Mouse (Mus musculus) lung, embryonic 14.5 days (tissue): ENCODE measurements around the gene Ccdc60. TPM values are rescaled to one million over a fixed set of nuclear protein-coding genes. Genes with fewer than 3 reads are reported as not detected.
A peak's percentile ranks its signal among the peaks of the same experiment; 100 is the strongest.

ENCODE experiments used
- ATAC-seq: fragments of 200-750 bp; cut with Nextera tagmentation; 2 replicates; pipeline ENCODE4 v1.8.0; 2017; ENCODE audit warnings: mild to moderate bottlenecking, moderate TSS enrichment, moderate library complexity; ENCODE audit not compliant: insufficient read depth
- DNase-seq: peaks from one replicate; pipeline ENCODE4 v3.0.0-alpha.2; 2015
- H3K27ac ChIP-seq: fragments of 300-500 bp; sonication (generic); 2 replicates; pipeline ENCODE4 v1.5.1; 2014; ENCODE audit warnings: low read depth, mild to moderate bottlenecking, moderate library complexity
- H3K27me3 ChIP-seq: fragments of 300-500 bp; sonication (generic); 2 replicates; pipeline ENCODE4 v1.6.1; 2014; ENCODE audit warnings: low read length, control low read depth; ENCODE audit not compliant: insufficient read depth
- H3K36me3 ChIP-seq: fragments of 300-500 bp; sonication (generic); 2 replicates; pipeline ENCODE4 v1.6.1; 2014; ENCODE audit warnings: control low read depth; ENCODE audit not compliant: insufficient read depth
- H3K4me1 ChIP-seq: fragments of 300-500 bp; sonication (generic); 2 replicates; pipeline ENCODE4 v1.6.1; 2014; ENCODE audit warnings: antibody characterized with exemption, control low read depth; ENCODE audit not compliant: insufficient read depth
- H3K4me2 ChIP-seq: fragments of 300-500 bp; sonication (generic); 2 replicates; pipeline ENCODE4 v1.6.1; 2014; ENCODE audit warnings: mild to moderate bottlenecking
- H3K4me3 ChIP-seq: fragments of 300-500 bp; sonication (generic); 2 replicates; pipeline ENCODE4 v1.5.1; 2014; ENCODE audit warnings: low read depth, low read length
- H3K9ac ChIP-seq: fragments of 300-500 bp; sonication (generic); 2 replicates; pipeline ENCODE4 v1.6.1; 2014
- H3K9me3 ChIP-seq: fragments of 300-500 bp; sonication (generic); 2 replicates; pipeline ENCODE4 v1.6.1; 2016; ENCODE audit warnings: low read depth, low read length, control low read depth
- CTCF ChIP-seq: IDR thresholded peaks from 2 replicates; pipeline ENCODE4 v1.5.1; 2016; ENCODE audit warnings: antibody characterized with exemption, low read depth
- WGBS: fragments of 180-500 bp; shearing (Covaris S2); extraction: QIAGEN DNeasy Blood & Tissue Kit; methylation state at CpG from one replicate; pipeline ENCODE4 v1.1.7; 2014; 5-methylcytosine and 5-hydroxymethylcytosine counted together
- polyA plus RNA-seq: library from polyadenylated mRNA; unstranded; fragments of >200 nt; fragmentation: Nextera tagmentation; extraction: Ambion mirVana; gene quantifications from 2 replicates; pipeline ENCODE4 v1.2.1, GENCODE M21; 2014

Gene Ccdc60
- polyA plus RNA-seq = 0.57 and 1.0 TPM in 2 replicates

DNA sequence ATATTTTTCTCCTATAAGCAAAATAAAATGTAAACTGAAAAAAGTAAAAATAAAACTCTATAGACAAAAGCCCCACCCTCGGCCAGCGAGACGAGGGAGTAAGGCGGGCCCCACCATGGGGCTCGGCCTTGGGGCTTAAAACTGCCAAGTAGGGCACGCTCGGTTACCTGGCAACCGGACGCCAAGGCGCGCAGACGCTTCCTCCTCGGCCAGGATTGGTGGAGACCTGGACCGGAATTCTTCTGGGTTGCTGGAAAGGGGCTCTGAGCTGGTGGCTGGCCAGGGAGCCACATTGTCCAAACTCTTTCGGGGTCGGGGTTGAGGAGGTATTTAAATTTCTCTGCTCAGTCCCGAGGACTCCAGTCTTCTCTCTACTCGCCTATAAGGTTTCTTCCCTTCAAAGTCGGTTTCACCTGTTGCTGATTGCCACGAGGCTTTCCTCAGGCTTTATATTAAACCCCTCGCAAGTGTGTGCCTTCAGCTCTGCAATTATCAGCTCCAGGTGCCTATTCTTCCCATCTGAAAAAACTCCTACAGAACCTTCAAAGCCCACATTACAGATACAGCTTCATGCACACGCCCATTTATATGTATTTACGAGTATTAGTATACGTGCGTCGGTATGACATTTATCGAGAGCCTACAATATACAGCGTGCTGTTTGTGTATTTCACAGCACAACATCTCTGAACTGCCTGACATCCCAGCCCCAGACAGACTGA, at the start of gene Ccdc60:
Ccdc60 (minus strand) TSS at position 137 of the 722 bp plus-strand sequence.
- Histone ChIP-seq H3K9me3 (no peaks in the 10 kb centered on the region), H3K9ac (no peak within 1 kb of the TSS; the same call in 1 of the 2 replicates), H3K27me3 (no peaks in the 10 kb centered on the region), H3K27ac (no peak within 1 kb of the TSS), H3K4me2 (peak within 1 kb of the TSS; percentile 56), H3K4me1 (peaks cover 12% of the 10 kb centered on the region), H3K36me3 (no peaks in the 10 kb centered on the region), H3K4me3 (peak within 1 kb of the TSS; percentile 6; the same call in 1 of the 2 replicates)
- DNase-seq = peak; percentile 82
- 7% methylated on average over 28 of the region's 28 CpGs for WGBS
- peak; percentile 90 for ATAC-seq
- TF ChIP-seq CTCF = no peak

DNA sequence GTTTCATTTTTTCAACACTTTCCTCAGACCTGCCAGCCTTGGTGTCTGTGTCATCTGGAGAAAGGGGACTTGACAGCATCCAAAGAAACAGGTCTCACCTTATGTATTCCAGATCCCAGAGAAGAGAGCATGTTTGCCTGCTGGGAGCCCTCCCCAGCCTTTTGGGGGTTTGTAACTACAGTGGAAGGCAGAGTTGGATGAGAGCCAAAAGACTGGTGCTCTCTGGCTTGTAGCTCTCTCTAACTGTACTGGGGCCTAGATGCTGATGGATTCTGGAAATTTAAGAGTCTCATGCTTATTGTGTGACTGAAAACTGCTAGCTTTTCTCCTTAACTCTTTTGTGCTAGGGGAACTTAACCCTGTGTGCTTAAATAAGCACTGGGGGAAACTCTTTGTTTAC, 47.4 kb upstream of the Ccdc60 start:
- ATAC-seq (no peak), DNase-seq (peak; percentile 79)
- H3K9me3 ChIP-seq = no peaks in the 10 kb centered on the region
- TF ChIP-seq CTCF = no peak
- no peak overlapping the region for H3K27ac ChIP-seq
- no peaks in the 10 kb centered on the region for H3K27me3 ChIP-seq
- H3K4me1 ChIP-seq = no peaks in the 10 kb centered on the region
- H3K9ac ChIP-seq = no peak overlapping the region
- no peak overlapping the region for H3K4me2 ChIP-seq
- no peak overlapping the region for H3K4me3 ChIP-seq
- no peaks in the 10 kb centered on the region for H3K36me3 ChIP-seq

DNA sequence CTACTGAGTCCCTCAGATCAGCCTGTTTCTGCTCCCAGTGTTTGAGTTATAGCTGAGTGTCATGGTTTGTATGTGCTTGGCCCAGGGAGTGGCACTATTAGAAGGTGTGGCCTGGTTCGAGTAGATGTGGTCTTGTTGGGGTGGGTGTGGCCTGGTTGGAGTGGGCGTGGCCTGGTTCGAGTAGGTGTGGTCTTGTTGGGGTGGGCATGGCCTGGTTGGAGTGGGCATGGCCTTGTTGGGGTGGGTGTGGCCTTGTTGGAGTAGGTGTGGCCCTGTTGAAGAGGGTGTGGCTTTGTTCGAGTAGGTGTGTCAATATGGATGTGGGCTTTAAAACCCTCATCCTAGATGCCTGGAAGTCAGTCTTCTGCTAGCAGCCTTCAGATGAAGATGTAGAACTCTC, 40.1 kb upstream of the Ccdc60 start:
- ATAC-seq = no peak
- WGBS = 87% methylated on average over 4 of the region's 4 CpGs
- TF ChIP-seq CTCF = no peak

DNA sequence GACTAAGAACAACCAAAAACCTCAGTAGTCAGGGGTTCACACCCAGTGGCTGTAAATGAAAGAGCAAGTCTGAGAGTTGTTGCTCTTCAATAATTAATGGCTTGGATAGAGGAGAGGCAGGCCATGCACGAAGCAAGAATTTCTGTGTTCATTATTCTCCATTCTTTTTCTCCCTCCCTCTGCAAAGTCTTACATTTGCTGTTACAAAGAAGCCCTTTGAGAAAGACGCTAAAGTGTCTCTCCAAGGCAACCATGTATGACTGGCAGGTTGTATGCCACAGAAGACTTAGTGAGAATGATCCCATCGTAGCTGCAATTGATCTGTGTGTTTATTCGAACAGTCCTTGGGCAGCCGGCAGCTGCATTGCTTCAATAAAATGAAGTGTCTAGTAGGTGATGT, 34.6 kb upstream of the Ccdc60 start:
- Histone ChIP-seq H3K4me3 (no peak overlapping the region), H3K4me1 (no peaks in the 10 kb centered on the region), H3K9ac (no peak overlapping the region), H3K27ac (no peak overlapping the region), H3K9me3 (no peaks in the 10 kb centered on the region), H3K4me2 (no peak overlapping the region), H3K36me3 (no peaks in the 10 kb centered on the region), H3K27me3 (no peaks in the 10 kb centered on the region)
- ATAC-seq (no peak), DNase-seq (no peak)
- WGBS = 22% methylated on average over 5 of the region's 5 CpGs
- TF ChIP-seq CTCF = no peak

More for the DNA sequence above, 40.1 kb upstream of the Ccdc60 start:
- DNase-seq = no peak
- no peaks in the 10 kb centered on the region for H3K27me3 ChIP-seq
- no peak overlapping the region for H3K4me3 ChIP-seq
- H3K9ac ChIP-seq = no peak overlapping the region
- no peaks in the 10 kb centered on the region for H3K36me3 ChIP-seq
- H3K4me1 ChIP-seq = no peaks in the 10 kb centered on the region
- H3K27ac ChIP-seq = no peak overlapping the region
- no peaks in the 10 kb centered on the region for H3K9me3 ChIP-seq
- no peak overlapping the region for H3K4me2 ChIP-seq

DNA sequence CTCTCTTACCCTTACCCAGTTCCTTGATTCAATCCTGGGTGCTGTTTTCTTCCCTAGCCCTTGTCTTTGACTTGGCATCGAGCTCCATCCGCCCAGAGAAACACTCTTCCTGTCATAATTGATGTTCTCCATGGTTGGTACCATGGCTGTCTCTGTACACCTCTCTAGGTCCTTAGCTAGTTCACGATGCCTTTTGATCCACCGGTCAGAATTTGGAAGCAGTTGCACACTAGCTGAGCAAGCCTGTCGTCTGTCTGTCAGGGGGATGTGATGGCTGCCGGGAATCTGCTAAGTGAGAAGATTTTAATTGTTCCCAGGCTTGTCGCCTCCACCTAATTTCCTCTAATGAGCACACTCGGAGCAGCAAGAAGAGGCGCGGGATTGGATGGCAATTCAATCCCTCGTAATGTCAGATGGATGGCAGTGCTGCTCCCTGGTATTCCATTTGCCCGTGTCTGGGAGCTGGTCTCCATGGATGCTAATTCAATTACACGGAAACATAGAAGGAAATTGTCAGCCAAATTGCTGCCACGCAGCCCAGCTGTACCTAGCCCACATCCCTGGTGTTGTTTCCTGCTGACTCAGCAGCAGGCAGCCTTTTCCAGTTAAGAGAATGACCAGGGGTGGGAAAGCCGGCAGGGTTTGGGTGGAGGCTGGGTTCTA, 33.7 kb upstream of the Ccdc60 start:
- DNase-seq = no peak
- H3K4me2 ChIP-seq = no peak overlapping the region
- no peaks in the 10 kb centered on the region for H3K4me1 ChIP-seq
- H3K36me3 ChIP-seq = no peaks in the 10 kb centered on the region
- no peak for TF ChIP-seq CTCF
- WGBS = 60% methylated on average over 15 of the region's 15 CpGs
- no peak for ATAC-seq
- no peaks in the 10 kb centered on the region for H3K9me3 ChIP-seq
- H3K4me3 ChIP-seq = no peak overlapping the region
- H3K9ac ChIP-seq = no peak overlapping the region
- no peaks in the 10 kb centered on the region for H3K27me3 ChIP-seq
- no peak overlapping the region for H3K27ac ChIP-seq

DNA sequence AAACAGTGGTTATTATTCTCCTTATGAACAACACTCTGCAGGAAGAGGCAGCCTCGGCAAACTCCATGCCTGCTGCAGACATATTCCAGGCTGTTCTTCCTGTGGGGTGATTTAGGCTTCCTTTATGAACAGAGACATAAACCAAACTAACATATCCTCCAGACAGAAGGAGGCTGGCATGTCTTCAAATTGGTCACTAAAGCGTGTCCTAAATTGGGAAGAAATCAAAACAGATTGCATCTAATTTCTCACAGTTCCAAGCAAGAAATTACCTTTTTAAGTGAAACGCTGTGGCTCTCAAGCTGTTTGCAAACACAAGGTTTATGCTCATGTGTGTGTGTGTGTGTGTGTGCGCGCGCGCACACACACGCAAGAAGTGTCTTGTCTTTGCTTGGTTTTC, 24.9 kb upstream of the Ccdc60 start:
- WGBS = 81% methylated on average over 8 of the region's 8 CpGs
- DNase-seq = no peak
- H3K4me1 ChIP-seq = no peaks in the 10 kb centered on the region
- H3K9ac ChIP-seq = no peak overlapping the region
- no peak overlapping the region for H3K4me2 ChIP-seq
- no peak overlapping the region for H3K27ac ChIP-seq
- ATAC-seq = no peak
- H3K27me3 ChIP-seq = no peaks in the 10 kb centered on the region
- H3K4me3 ChIP-seq = no peak overlapping the region
- no peak for TF ChIP-seq CTCF
- no peaks in the 10 kb centered on the region for H3K9me3 ChIP-seq
- no peaks in the 10 kb centered on the region for H3K36me3 ChIP-seq

DNA sequence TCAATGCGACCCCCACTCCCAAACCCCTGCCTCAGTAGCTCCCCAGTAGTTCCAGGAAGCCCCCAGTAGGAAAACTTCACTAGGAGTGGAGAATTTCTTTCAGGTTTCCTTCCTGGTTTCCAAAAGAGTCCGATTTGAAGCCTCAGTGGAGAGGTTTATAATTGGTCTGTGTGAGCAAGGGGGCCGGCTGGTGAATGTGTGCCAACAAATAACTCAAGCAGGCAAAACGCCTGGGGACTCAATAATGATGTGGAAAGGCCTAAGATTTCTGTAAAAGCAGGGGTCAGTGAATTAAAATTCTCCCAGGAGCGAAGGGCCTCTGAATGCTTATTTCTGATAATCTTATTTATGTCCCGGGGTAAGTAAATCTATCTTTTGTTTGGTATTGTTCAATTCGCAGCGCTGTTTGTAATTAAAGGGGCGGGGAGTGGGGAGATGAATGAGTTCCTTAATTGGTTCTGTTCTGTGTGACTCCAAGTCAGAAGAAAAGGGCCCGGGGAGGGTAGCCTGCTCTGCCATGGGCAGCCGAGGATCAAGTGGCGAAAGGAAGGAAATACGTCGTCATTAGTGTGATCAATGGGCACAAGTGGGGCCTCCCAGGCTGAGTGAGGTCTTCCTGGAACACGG, 23.4 kb upstream of the Ccdc60 start:
- Histone ChIP-seq H3K4me3 (no peak overlapping the region), H3K4me2 (no peak overlapping the region), H3K4me1 (no peaks in the 10 kb centered on the region), H3K9me3 (no peaks in the 10 kb centered on the region), H3K9ac (no peak overlapping the region), H3K27me3 (no peaks in the 10 kb centered on the region), H3K27ac (no peak overlapping the region), H3K36me3 (no peaks in the 10 kb centered on the region)
- ATAC-seq = no peak
- 59% methylated on average over 15 of the region's 15 CpGs for WGBS
- no peak for DNase-seq
- TF ChIP-seq CTCF = no peak
